Mouse (Mus musculus): Measurements from ENCODE around the gene Znrf1.

- TF ChIP-seq EP300 (optimal IDR thresholded peaks at IDR 0.05) (no peak), CTCF (IDR thresholded peaks at IDR 0.05; ENCODE audit: low read depth) (no peak)
These were observed 92.0 kb downstream of the Znrf1 start for GRCm38 (mm10) chr8:111627923-111628322.

Data from stomach, postnatal 0 days (tissue).